Mouse (Mus musculus) layer of hippocampus, adult 11-12 months (tissue): ENCODE measurements around the gene Glg1.
"Not testable (repeated sequence)": the region's sequence is repeated elsewhere in the genome, so short reads cannot be mapped to it uniquely, and the experiment has no call there.

Experiments used
- DNase-seq: peaks from one replicate; pipeline ENCODE4 v3.0.0; 2022; ENCODE audit warnings: low spot score

Gene Glg1

GRCm38 (mm10) chr8:111258631-111259407, at the start of gene Glg1:
TSS of gene Glg1 (minus strand) at chr8:111259216.
- DNase-seq, result peak; percentile 93

GRCm38 (mm10) chr8:111305031-111305730, 46.2 kb upstream of the Glg1 start:
- DNase-seq, result no peak

GRCm38 (mm10) chr8:111304359-111304758, 45.3 kb upstream of the Glg1 start:
- DNase-seq, result no peak

GRCm38 (mm10) chr8:111303076-111303803, 44.2 kb upstream of the Glg1 start:
- DNase-seq, result not testable (repeated sequence)

GRCm38 (mm10) chr8:111300597-111301546, 41.9 kb upstream of the Glg1 start:
- peak; percentile 22 for DNase-seq

GRCm38 (mm10) chr8:111299821-111300568, 41.0 kb upstream of the Glg1 start, which contains the start of gene Rfwd3:
TSS of gene Rfwd3 (minus strand) at chr8:111300222.
- DNase-seq, result peak; percentile 98

GRCm38 (mm10) chr8:111299363-111299820, 40.4 kb upstream of the Glg1 start:
- peak; percentile 40 for DNase-seq

- DNase-seq, result no peak
Measured at GRCm38 (mm10) chr8:111298011-111298410, 39.0 kb upstream of the Glg1 start.

GRCm38 (mm10) chr8:111291733-111292132, 32.7 kb upstream of the Glg1 start:
- DNase-seq, result no peak

GRCm38 (mm10) chr8:111290586-111290985, 31.6 kb upstream of the Glg1 start:
- DNase-seq, result no peak

GRCm38 (mm10) chr8:111285603-111286002, 26.6 kb upstream of the Glg1 start:
- no peak for DNase-seq

- no peak for DNase-seq
Measured at GRCm38 (mm10) chr8:111282093-111282492, 23.1 kb upstream of the Glg1 start.

GRCm38 (mm10) chr8:111268277-111268676, 9.3 kb upstream of the Glg1 start:
- DNase-seq, result no peak

- not testable (repeated sequence) for DNase-seq
Measured at GRCm38 (mm10) chr8:111266161-111266560, 7.1 kb upstream of the Glg1 start.

- DNase-seq, result no peak
Measured at GRCm38 (mm10) chr8:111264693-111265220, 5.7 kb upstream of the Glg1 start.

- no peak for DNase-seq
Measured at GRCm38 (mm10) chr8:111261981-111262381, 3.0 kb upstream of the Glg1 start.

- no peak for DNase-seq
Measured at GRCm38 (mm10) chr8:111260251-111260650, 1.2 kb upstream of the Glg1 start.

- no peak for DNase-seq
Measured at GRCm38 (mm10) chr8:111259408-111259741, 359 bp upstream of the Glg1 start.

- no peak for DNase-seq
Measured at GRCm38 (mm10) chr8:111258010-111258630, 896 bp downstream of the Glg1 start.
